Mouse (Mus musculus) heart, embryonic 16.5 days (tissue): ENCODE data around the gene Ren1. TPM values are rescaled to one million over a fixed set of nuclear protein-coding genes. Genes with fewer than 3 reads are reported as not detected.

Experiments
- ATAC-seq: fragments of 200-750 bp; cut with Nextera tagmentation; replicated peaks from 2 replicates; pipeline ENCODE4 v1.8.0; 2017; ENCODE audit warnings: moderate number of reproducible peaks; ENCODE audit not compliant: insufficient read depth, low FRiP score; ENCODE audit errors: extremely low read depth
- H3K27ac ChIP-seq: fragments of 300-500 bp; sonication (generic); 2 replicates; pipeline ENCODE4 v1.5.1; 2014; ENCODE audit warnings: mild to moderate bottlenecking, low read length, control low read depth, moderate library complexity
- H3K27me3 ChIP-seq: fragments of 300-500 bp; sonication (generic); 2 replicates; pipeline ENCODE4 v1.6.1; 2014; ENCODE audit warnings: low read length, mixed read lengths; ENCODE audit not compliant: control insufficient read depth, insufficient read depth
- H3K36me3 ChIP-seq: fragments of 300-500 bp; sonication (generic); 2 replicates; pipeline ENCODE4 v1.6.1; 2014; ENCODE audit not compliant: control insufficient read depth, insufficient read depth
- H3K4me1 ChIP-seq: fragments of 300-500 bp; sonication (generic); 2 replicates; pipeline ENCODE4 v1.6.1; 2014; ENCODE audit warnings: low read length, mixed read lengths; ENCODE audit not compliant: control insufficient read depth, insufficient read depth
- H3K4me2 ChIP-seq: fragments of 300-500 bp; sonication (generic); 2 replicates; pipeline ENCODE4 v1.6.1; 2014; ENCODE audit warnings: low read depth, mild to moderate bottlenecking, control low read depth, low read length
- H3K4me3 ChIP-seq: fragments of 300-500 bp; sonication (generic); 2 replicates; pipeline ENCODE4 v1.5.1; 2014; ENCODE audit warnings: mild to moderate bottlenecking, control low read depth, low read length
- H3K9ac ChIP-seq: fragments of 300-500 bp; sonication (generic); 2 replicates; pipeline ENCODE4 v1.6.1; 2014; ENCODE audit warnings: low read length, control low read depth
- H3K9me3 ChIP-seq: fragments of 300-500 bp; sonication (generic); replicated peaks from 2 replicates; pipeline ENCODE4 v1.6.1; 2016; ENCODE audit warnings: low read length; ENCODE audit not compliant: control insufficient read depth
- WGBS: fragments of 180-500 bp; shearing (Covaris S2); extraction: QIAGEN DNeasy Blood & Tissue Kit; methylation state at CpG from one replicate; pipeline ENCODE4 v1.1.7; 2014; 5-methylcytosine and 5-hydroxymethylcytosine counted together
- polyA plus RNA-seq: library from polyadenylated mRNA; unstranded; fragments of >200 nt; fragmentation: Nextera tagmentation; extraction: Ambion mirVana; gene quantifications from 2 replicates; pipeline ENCODE4 v1.2.1, GENCODE M21; 2015

Gene Ren1
- polyA plus RNA-seq, 1 experiment from 2014 or later: 1.2 TPM

GRCm38 (mm10) chr1:133366951-133367605, 16.8 kb downstream of the Ren1 start:
- Histone ChIP-seq H3K9ac (no peak overlapping the region), H3K4me2 (no peak overlapping the region), H3K4me3 (no peak overlapping the region), H3K27ac (no peak overlapping the region), H3K36me3 (no peaks in the 10 kb centered on the region), H3K27me3 (peaks cover 20% of the 10 kb centered on the region), H3K4me1 (peaks cover 21% of the 10 kb centered on the region), H3K9me3 (no peaks in the 10 kb centered on the region)
- 52% methylated on average over 10 of the region's 10 CpGs for WGBS
- no peak for ATAC-seq

GRCm38 (mm10) chr1:133367606-133368488, 17.5 kb downstream of the Ren1 start:
- Histone ChIP-seq H3K4me2 (no peak overlapping the region), H3K9ac (no peak overlapping the region), H3K4me3 (no peak overlapping the region), H3K27ac (no peak overlapping the region), H3K4me1 (peaks cover 21% of the 10 kb centered on the region), H3K36me3 (no peaks in the 10 kb centered on the region), H3K27me3 (peaks cover 14% of the 10 kb centered on the region; the same call in 1 of the 2 replicates), H3K9me3 (no peaks in the 10 kb centered on the region)
- WGBS: 20% methylated on average over 11 of the region's 11 CpGs
- ATAC-seq: 0 out of 2 replicates have a peak, but pooled peaks have one; percentile 4

- H3K9me3 ChIP-seq: no peaks in the 10 kb centered on the region
- no peaks in the 10 kb centered on the region for H3K36me3 ChIP-seq
- no peak overlapping the region for H3K4me2 ChIP-seq
- no peak overlapping the region for H3K9ac ChIP-seq
- 66% methylated on average over 10 of the region's 10 CpGs for WGBS
- peaks cover 11% of the 10 kb centered on the region; the same call in 1 of the 2 replicates for H3K27me3 ChIP-seq
- H3K27ac ChIP-seq: no peak overlapping the region
- no peak for ATAC-seq
- no peak overlapping the region for H3K4me3 ChIP-seq
- H3K4me1 ChIP-seq: peaks cover 18% of the 10 kb centered on the region
Observed at GRCm38 (mm10) chr1:133368644-133369043, 18.3 kb downstream of the Ren1 start.

GRCm38 (mm10) chr1:133370352-133370751, 20.0 kb downstream of the Ren1 start:
- Histone ChIP-seq H3K27me3 (no peaks in the 10 kb centered on the region), H3K36me3 (no peaks in the 10 kb centered on the region), H3K4me2 (no peak overlapping the region), H3K9me3 (no peaks in the 10 kb centered on the region), H3K4me3 (no peak overlapping the region), H3K27ac (no peak overlapping the region), H3K4me1 (peaks cover 6% of the 10 kb centered on the region), H3K9ac (no peak overlapping the region)
- no peak for ATAC-seq
- 72% methylated on average over 4 of the region's 4 CpGs for WGBS

DNA sequence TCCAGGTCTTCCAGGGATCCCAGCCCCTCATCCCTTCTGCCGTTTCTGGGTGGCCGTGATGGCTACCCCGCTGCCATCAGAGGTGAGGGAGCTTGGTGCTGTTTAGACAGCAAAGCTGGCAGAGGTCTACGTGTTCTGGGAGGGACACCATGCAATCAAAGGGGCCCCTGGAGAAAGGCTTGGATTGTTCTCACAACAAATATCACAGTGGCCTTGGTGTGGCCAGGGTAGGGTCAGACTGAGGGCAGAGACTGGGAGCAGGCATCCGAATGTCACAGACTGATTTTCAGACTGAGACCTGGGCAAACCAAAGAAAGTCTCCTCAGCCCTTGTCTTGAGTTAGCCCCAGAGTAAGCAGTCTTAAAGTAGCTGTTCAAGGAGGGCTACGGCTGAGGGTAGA, 21.1 kb downstream of the Ren1 start:
- 0 out of 2 replicates have a peak, but pooled peaks cover 2% of the 10 kb centered on the region for H3K4me1 ChIP-seq
- ATAC-seq: no peak
- no peak overlapping the region for H3K9ac ChIP-seq
- H3K4me3 ChIP-seq: no peak overlapping the region
- no peak overlapping the region for H3K27ac ChIP-seq
- H3K36me3 ChIP-seq: no peaks in the 10 kb centered on the region
- WGBS: 71% methylated on average over 6 of the region's 6 CpGs
- no peaks in the 10 kb centered on the region for H3K9me3 ChIP-seq
- H3K4me2 ChIP-seq: no peak overlapping the region
- no peaks in the 10 kb centered on the region for H3K27me3 ChIP-seq

- H3K36me3 ChIP-seq: no peaks in the 10 kb centered on the region
- ATAC-seq: no peak
- H3K9me3 ChIP-seq: no peaks in the 10 kb centered on the region
- 58% methylated on average over 8 of the region's 8 CpGs for WGBS
- H3K9ac ChIP-seq: no peak overlapping the region
- H3K4me2 ChIP-seq: no peak overlapping the region
- H3K27me3 ChIP-seq: no peaks in the 10 kb centered on the region
- H3K27ac ChIP-seq: no peak overlapping the region
- 0 out of 2 replicates have a peak, but pooled peaks cover 2% of the 10 kb centered on the region for H3K4me1 ChIP-seq
- no peak overlapping the region for H3K4me3 ChIP-seq
Observed at GRCm38 (mm10) chr1:133372113-133372512, 21.8 kb downstream of the Ren1 start.

- no peak overlapping the region for H3K9ac ChIP-seq
- WGBS: 67% methylated on average over 10 of the region's 10 CpGs
- H3K36me3 ChIP-seq: no peaks in the 10 kb centered on the region
- no peak overlapping the region for H3K27ac ChIP-seq
- ATAC-seq: no peak
- H3K4me1 ChIP-seq: peaks cover 7% of the 10 kb centered on the region
- H3K9me3 ChIP-seq: no peaks in the 10 kb centered on the region
- no peaks in the 10 kb centered on the region for H3K27me3 ChIP-seq
- H3K4me2 ChIP-seq: no peak overlapping the region
- H3K4me3 ChIP-seq: no peak overlapping the region
Observed at GRCm38 (mm10) chr1:133375696-133376346, 25.5 kb downstream of the Ren1 start.

DNA sequence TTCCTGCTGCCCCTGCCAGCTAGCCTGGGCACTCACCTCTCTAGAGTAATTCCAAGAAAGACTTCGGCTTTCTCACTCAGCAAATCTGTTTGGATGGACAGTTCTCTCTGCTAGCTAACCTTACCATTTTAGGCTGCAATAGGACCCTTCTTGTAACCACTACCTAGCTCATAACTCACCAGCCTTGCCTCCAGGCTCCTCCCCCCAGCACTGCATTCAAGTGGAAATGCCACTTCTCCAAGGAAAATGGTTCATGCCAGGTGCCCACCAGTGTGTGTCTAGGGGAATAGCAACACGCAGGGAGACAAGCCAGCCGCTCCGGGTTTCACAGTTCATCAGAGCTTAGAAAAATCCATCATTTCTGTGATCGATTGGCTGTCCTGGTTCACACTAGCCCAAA, 27.2 kb downstream of the Ren1 start:
- 79% methylated on average over 5 of the region's 5 CpGs for WGBS
- ATAC-seq: no peak
- H3K4me1 ChIP-seq: peaks cover 7% of the 10 kb centered on the region
- no peak overlapping the region for H3K9ac ChIP-seq
- H3K36me3 ChIP-seq: no peaks in the 10 kb centered on the region
- no peaks in the 10 kb centered on the region for H3K27me3 ChIP-seq
- H3K4me3 ChIP-seq: no peak overlapping the region
- no peaks in the 10 kb centered on the region for H3K9me3 ChIP-seq
- H3K27ac ChIP-seq: no peak overlapping the region
- H3K4me2 ChIP-seq: no peak overlapping the region
